In the genomic region with DNA sequence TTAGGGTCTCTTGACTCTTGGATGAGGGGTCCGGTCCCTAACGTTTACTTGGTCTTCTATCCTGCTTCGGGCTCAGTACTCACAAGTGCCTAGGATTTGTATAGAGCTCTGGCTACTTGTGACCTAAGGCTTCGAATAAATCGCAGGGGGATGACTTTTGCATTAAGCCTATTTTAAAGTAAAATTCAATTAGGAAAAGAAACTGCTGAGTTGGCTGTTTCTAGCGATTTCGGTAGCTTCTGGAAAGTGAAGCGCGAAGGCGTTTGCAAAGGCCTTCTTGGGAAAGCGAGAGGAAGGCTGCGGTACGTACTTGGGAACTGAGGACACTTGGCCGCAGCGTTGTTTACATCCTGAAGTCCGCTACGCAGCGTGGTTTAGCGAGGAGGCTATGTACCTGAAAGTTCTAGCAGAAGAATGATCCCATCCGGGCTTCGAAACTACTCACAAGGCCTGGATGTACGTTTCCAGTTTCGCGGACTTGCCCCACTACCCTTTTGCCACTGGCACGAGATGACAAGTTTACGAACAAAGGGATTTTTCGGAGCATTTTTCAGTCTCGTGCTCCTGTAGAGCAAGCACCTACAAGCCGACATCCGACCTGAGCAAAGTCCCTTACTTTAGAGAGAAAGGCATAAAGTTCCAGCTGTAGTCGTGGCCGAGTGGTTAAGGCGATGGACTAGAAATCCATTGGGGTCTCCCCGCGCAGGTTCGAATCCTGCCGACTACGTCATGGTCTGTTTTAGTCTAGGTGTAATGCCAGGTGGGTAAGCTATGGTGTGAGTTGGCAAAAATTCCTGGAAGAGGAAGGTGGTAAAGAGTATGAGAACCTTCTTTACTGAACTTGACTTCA, we compare ENCODE assay signal across 8 mouse cellular contexts. TPM values are rescaled to one million over a fixed set of nuclear protein-coding genes. Genes with fewer than 3 reads are reported as not detected.
DNase-seq lines count a peak whose midpoint lies in the region; ATAC-seq lines count a peak whose summit lies in the region.

No protein-coding gene starts in this region.

- no peak overlapping the region for H3K27ac ChIP-seq in embryonic facial prominence, embryonic 11.5 days (replicated peaks; ENCODE audit: low read depth, low read length)
- H3K27ac ChIP-seq in heart, embryonic 13.5 days (replicated peaks) = peak overlapping the region; percentile 48
- 0 out of 2 replicates have a peak overlapping the region, but pooled peaks have one; percentile 27 for H3K27ac ChIP-seq in kidney, embryonic 14.5 days (ENCODE audit: low read depth, low read length)

- peak overlapping the region; percentile 70 for H3K4me2 ChIP-seq in embryonic facial prominence, embryonic 11.5 days (ENCODE audit: low read depth, low read length)
- peak overlapping the region; percentile 94 for H3K4me2 ChIP-seq in heart, embryonic 13.5 days
- H3K4me2 ChIP-seq in kidney, embryonic 14.5 days (replicated peaks; ENCODE audit: low read depth, low read length) = peak overlapping the region; percentile 83

- H3K9ac ChIP-seq in embryonic facial prominence, embryonic 11.5 days (replicated peaks; ENCODE audit: low read length) = peak overlapping the region; percentile 51
- peak overlapping the region; percentile 82 for H3K9ac ChIP-seq in heart, embryonic 13.5 days
- peak overlapping the region; percentile 59 for H3K9ac ChIP-seq in kidney, embryonic 14.5 days (ENCODE audit: low read depth, low read length)

- H3K9me3 ChIP-seq in embryonic facial prominence, embryonic 11.5 days (replicated peaks; ENCODE audit: control insufficient read depth, low read length) = no peaks in the 10 kb centered on the region
- no peaks in the 10 kb centered on the region for H3K9me3 ChIP-seq in heart, embryonic 13.5 days
- no peaks in the 10 kb centered on the region for H3K9me3 ChIP-seq in kidney, embryonic 14.5 days (ENCODE audit: control insufficient read depth, low read length)

- peak; percentile 90 for ATAC-seq in embryonic facial prominence, embryonic 11.5 days (replicated peaks; ENCODE audit: insufficient number of reproducible peaks, low FRiP score, low TSS enrichment, low read depth)
- ATAC-seq in heart, embryonic 13.5 days (ENCODE audit: extremely low read depth, insufficient number of reproducible peaks, low FRiP score, low TSS enrichment) = peak; percentile 76
- peak; percentile 90 for ATAC-seq in kidney, embryonic 14.5 days (ENCODE audit: low FRiP score, low TSS enrichment)

- no peaks in the 10 kb centered on the region for H3K36me3 ChIP-seq in embryonic facial prominence, embryonic 11.5 days (replicated peaks; ENCODE audit: control insufficient read depth, insufficient read depth, low read depth, low read length)
- no peaks in the 10 kb centered on the region for H3K36me3 ChIP-seq in heart, embryonic 13.5 days
- H3K36me3 ChIP-seq in kidney, embryonic 14.5 days (ENCODE audit: control insufficient read depth, insufficient read depth, low read length) = no peaks in the 10 kb centered on the region

- WGBS in embryonic facial prominence, embryonic 11.5 days = under 1% methylated on average over 38 of the region's 38 CpGs
- under 1% methylated on average over 38 of the region's 38 CpGs for WGBS in heart, embryonic 13.5 days
- WGBS in kidney, embryonic 14.5 days = under 1% methylated on average over 38 of the region's 38 CpGs

- intact Hi-C loops in left cerebral cortex, postnatal 36 days (cut with DNase I) = loop anchor here (5.0 kb wide), 2 partner anchors 79 to 99 kb away; no protein-coding TSS in a partner anchor

- DNase-seq in B cell, adult 2 months = peak; percentile 81 to 84
- DNase-seq in MN1 (ENCODE audit: low spot score) = peak; percentile 85
- peak; percentile 89 for DNase-seq in embryonic facial prominence, embryonic 11.5 days (ENCODE audit: low spot score)
- DNase-seq in lung, postnatal 14 days = peak; percentile 50
- peak; percentile 73 for DNase-seq in retina, postnatal 1 day
- no peak for DNase-seq in left cerebral cortex, postnatal 36 days (ENCODE audit: low spot score in 2 of 2)

- no peaks in the 10 kb centered on the region for H3K4me1 ChIP-seq in embryonic facial prominence, embryonic 11.5 days (ENCODE audit: control insufficient read depth, insufficient read depth, low read length)
- H3K4me1 ChIP-seq in heart, embryonic 13.5 days = peaks cover 12% of the 10 kb centered on the region
- H3K4me1 ChIP-seq in kidney, embryonic 14.5 days (ENCODE audit: control insufficient read depth, insufficient read depth, low read length) = no peaks in the 10 kb centered on the region; the same call in 1 of the 2 replicates

- 0 out of 2 replicates have a peak, but pooled peaks cover 2% of the 10 kb centered on the region for H3K27me3 ChIP-seq in embryonic facial prominence, embryonic 11.5 days (ENCODE audit: control insufficient read depth, insufficient read depth, low read length)
- peaks cover 10% of the 10 kb centered on the region; the same call in 1 of the 2 replicates for H3K27me3 ChIP-seq in heart, embryonic 13.5 days (replicated peaks)
- H3K27me3 ChIP-seq in kidney, embryonic 14.5 days (ENCODE audit: control insufficient read depth, insufficient read depth, low read length) = no peaks in the 10 kb centered on the region; the same call in 1 of the 2 replicates

- H3K4me3 ChIP-seq in embryonic facial prominence, embryonic 11.5 days (ENCODE audit: low read depth, low read length) = peak overlapping the region; percentile 45
- peak overlapping the region; percentile 66 for H3K4me3 ChIP-seq in heart, embryonic 13.5 days
- H3K4me3 ChIP-seq in kidney, embryonic 14.5 days (ENCODE audit: low read length) = peak overlapping the region; percentile 55

RNA-seq across cellular contexts. Expression of a gene that starts 26.1 kb away (rescaled TPM):
- polyA plus RNA-seq in embryonic facial prominence, embryonic 11.5 days (2014; fragmentation: Nextera tagmentation; extraction: Ambion mirVana) = 28.2 and 30.4 TPM in 2 replicates
- polyA plus RNA-seq in heart, embryonic 13.5 days (2015; fragmentation: Nextera tagmentation; extraction: Ambion mirVana) = 5.2 and 6.3 TPM in 2 replicates
- polyA plus RNA-seq in kidney, embryonic 14.5 days (2014; fragmentation: Nextera tagmentation; extraction: Ambion mirVana) = 15.5 and 17.9 TPM in 2 replicates
- total RNA-seq in left cerebral cortex, postnatal 36 days (2021) = 1 to 10 TPM; 3.7 to 4.2 TPM

Comparison
In these comparisons a context has a peak if more than half of its experiments do, and no peak if none do; other contexts are left out.
1. DNase-seq: peak in B cell, adult 2 months (2 of 2), MN1 (single experiment), embryonic facial prominence, embryonic 11.5 days (single experiment), lung, postnatal 14 days (single experiment) and retina, postnatal 1 day (single experiment); none in left cerebral cortex, postnatal 36 days (0 of 2).
2. Peak in every context shown above with its lines, with median percentiles within 50 percentile points of each other: ATAC-seq, H3K4me2 ChIP-seq, H3K4me3 ChIP-seq and H3K9ac ChIP-seq.